Mouse (Mus musculus) forebrain, embryonic 16.5 days (tissue): Measurements from ENCODE around the gene Plscr2. TPM values are rescaled to one million over a fixed set of nuclear protein-coding genes. Genes with fewer than 3 reads are reported as not detected.

Experiments used
- ATAC-seq: fragments of 200-750 bp; cut with Nextera tagmentation; 2 replicates; pipeline ENCODE4 v1.8.0; 2017; ENCODE audit warnings: mild to moderate bottlenecking, moderate library complexity
- H3K27ac ChIP-seq: fragments of 300-500 bp; sonication (generic); 2 replicates; pipeline ENCODE4 v1.5.1; 2014; ENCODE audit warnings: low read length, control low read depth
- H3K27me3 ChIP-seq: fragments of 300-500 bp; sonication (generic); replicated peaks from 2 replicates; pipeline ENCODE4 v1.6.1; 2014; ENCODE audit warnings: low read length; ENCODE audit not compliant: control insufficient read depth, insufficient read depth
- H3K36me3 ChIP-seq: fragments of 300-500 bp; sonication (generic); 2 replicates; pipeline ENCODE4 v1.6.1; 2014; ENCODE audit not compliant: control insufficient read depth, insufficient read depth
- H3K4me1 ChIP-seq: fragments of 300-500 bp; sonication (generic); replicated peaks from 2 replicates; pipeline ENCODE4 v1.6.1; 2014; ENCODE audit warnings: low read length; ENCODE audit not compliant: control insufficient read depth, insufficient read depth
- H3K4me2 ChIP-seq: fragments of 300-500 bp; sonication (generic); 2 replicates; pipeline ENCODE4 v1.6.1; 2014; ENCODE audit warnings: mild to moderate bottlenecking, low read length, control low read depth
- H3K4me3 ChIP-seq: fragments of 300-500 bp; sonication (generic); replicated peaks from 2 replicates; pipeline ENCODE4 v1.5.1; 2014; ENCODE audit warnings: mild to moderate bottlenecking, low read length, control low read depth
- H3K9ac ChIP-seq: fragments of 300-500 bp; sonication (generic); replicated peaks from 2 replicates; pipeline ENCODE4 v1.6.1; 2014; ENCODE audit warnings: low read depth, low read length, control low read depth
- H3K9me3 ChIP-seq: fragments of 300-500 bp; sonication (generic); 2 replicates; pipeline ENCODE4 v1.6.1; 2016; ENCODE audit warnings: low read length; ENCODE audit not compliant: control insufficient read depth
- WGBS: fragments of 180-500 bp; shearing (Covaris S2); extraction: QIAGEN DNeasy Blood & Tissue Kit; methylation state at CpG from one replicate; pipeline ENCODE4 v1.1.7; 2014; 5-methylcytosine and 5-hydroxymethylcytosine counted together
- polyA plus RNA-seq: library from polyadenylated mRNA; unstranded; fragments of >200 nt; fragmentation: Nextera tagmentation; extraction: Ambion mirVana; gene quantifications from 2 replicates; pipeline ENCODE4 v1.2.1, GENCODE M21; 2015

Gene Plscr2
- 0.93 and 0.98 TPM in 2 replicates for polyA plus RNA-seq

DNA sequence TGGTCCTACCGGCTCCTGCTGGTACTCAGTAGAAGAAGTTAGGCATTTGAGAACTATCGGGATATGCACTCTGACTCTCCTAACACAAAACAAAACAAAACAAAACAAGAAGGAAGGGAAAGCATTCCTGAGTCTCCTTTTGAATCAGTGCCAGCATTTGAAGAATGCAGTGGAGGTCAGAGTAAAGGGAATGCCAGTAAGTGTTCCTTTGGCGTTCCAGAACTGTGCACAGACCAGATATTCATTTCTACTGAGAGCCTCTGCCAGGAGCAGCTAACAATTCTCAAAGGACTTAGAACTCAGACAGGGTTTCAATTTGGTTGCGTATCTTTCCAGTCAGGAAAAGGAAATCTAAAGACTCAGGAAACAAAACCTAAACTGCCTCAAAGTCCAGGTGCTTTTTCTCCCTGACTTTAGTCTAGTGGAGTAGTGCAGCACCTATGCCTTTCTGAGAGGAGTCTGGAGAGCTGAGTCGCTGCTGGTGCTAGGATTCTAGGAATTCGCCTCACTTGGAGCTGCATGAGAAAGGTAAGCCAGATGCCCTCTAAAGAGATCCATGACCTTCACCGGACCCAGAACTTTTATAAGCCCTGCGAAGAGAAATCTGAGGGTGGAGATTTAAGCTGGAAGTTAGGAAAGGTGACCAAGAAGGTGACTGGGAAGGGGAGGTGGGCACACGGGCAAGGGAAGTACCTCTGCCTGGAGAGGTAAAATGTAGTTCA, at the start of gene Plscr2:
Plscr2 (plus strand) TSS at position 117 of the 722 bp plus-strand sequence.
- WGBS: 70% methylated on average over 9 of the region's 9 CpGs
- no peaks in the 10 kb centered on the region for H3K4me1 ChIP-seq
- H3K4me3 ChIP-seq: no peak within 1 kb of the TSS
- no peaks in the 10 kb centered on the region for H3K9me3 ChIP-seq
- no peaks in the 10 kb centered on the region for H3K27me3 ChIP-seq
- H3K36me3 ChIP-seq: no peaks in the 10 kb centered on the region
- no peak within 1 kb of the TSS for H3K4me2 ChIP-seq
- H3K9ac ChIP-seq: no peak within 1 kb of the TSS
- no peak for ATAC-seq
- no peak within 1 kb of the TSS for H3K27ac ChIP-seq

DNA sequence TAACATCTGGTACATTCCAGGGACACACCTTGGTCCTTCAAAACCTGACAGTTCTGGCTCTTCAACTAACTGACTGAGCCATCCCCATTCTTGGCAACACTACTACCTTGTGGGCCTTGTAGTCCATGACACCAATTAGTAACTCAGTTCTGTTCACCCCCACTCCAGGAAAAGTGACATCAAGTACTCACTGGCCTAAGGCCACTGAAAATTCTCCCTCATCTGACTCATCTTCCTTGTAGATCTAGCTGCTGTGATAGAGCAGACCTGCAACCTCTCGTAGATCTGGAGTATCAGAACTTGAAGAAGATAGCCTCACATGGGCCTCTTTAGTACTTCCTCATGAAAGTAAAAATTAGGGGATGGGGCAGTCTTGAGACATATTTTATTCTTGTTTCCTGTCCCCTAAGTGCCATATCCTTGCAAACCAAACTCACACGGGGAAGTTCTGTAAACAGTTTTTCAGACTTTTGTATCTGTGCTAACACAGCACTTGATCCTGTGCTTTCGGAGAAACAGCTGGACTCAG, 49.2 kb upstream of the Plscr2 start:
- H3K27ac ChIP-seq: no peak overlapping the region
- H3K9me3 ChIP-seq: no peaks in the 10 kb centered on the region
- no peak overlapping the region for H3K4me3 ChIP-seq
- no peak overlapping the region for H3K4me2 ChIP-seq
- H3K36me3 ChIP-seq: no peaks in the 10 kb centered on the region
- no peaks in the 10 kb centered on the region for H3K4me1 ChIP-seq
- 91% methylated on average over 3 of the region's 3 CpGs for WGBS
- H3K27me3 ChIP-seq: no peaks in the 10 kb centered on the region
- ATAC-seq: no peak
- H3K9ac ChIP-seq: no peak overlapping the region

DNA sequence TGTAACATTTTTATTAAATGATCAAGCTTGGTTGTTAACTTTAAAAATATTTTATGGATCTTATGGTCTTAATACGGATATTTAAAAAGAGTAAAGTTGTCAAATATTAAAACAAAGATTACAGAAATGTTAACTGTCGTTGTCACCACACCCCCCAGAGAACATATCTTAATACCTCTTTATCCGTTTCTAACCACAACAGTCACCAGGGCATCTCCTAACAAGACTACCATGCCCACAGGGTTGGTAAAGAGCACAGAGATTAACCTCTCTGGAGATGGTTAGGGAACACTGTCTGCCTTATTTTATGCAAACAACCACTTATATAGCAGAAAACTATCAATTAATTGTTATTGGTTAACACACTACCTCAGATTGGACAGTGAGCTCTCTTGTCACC, 48.6 kb upstream of the Plscr2 start:
- no peak for ATAC-seq
- H3K4me3 ChIP-seq: no peak overlapping the region
- H3K9me3 ChIP-seq: no peaks in the 10 kb centered on the region
- no peak overlapping the region for H3K27ac ChIP-seq
- H3K4me2 ChIP-seq: no peak overlapping the region
- no peak overlapping the region for H3K9ac ChIP-seq
- H3K4me1 ChIP-seq: no peaks in the 10 kb centered on the region
- 82% methylated on average over 3 of the region's 3 CpGs for WGBS
- no peaks in the 10 kb centered on the region for H3K27me3 ChIP-seq
- H3K36me3 ChIP-seq: no peaks in the 10 kb centered on the region

DNA sequence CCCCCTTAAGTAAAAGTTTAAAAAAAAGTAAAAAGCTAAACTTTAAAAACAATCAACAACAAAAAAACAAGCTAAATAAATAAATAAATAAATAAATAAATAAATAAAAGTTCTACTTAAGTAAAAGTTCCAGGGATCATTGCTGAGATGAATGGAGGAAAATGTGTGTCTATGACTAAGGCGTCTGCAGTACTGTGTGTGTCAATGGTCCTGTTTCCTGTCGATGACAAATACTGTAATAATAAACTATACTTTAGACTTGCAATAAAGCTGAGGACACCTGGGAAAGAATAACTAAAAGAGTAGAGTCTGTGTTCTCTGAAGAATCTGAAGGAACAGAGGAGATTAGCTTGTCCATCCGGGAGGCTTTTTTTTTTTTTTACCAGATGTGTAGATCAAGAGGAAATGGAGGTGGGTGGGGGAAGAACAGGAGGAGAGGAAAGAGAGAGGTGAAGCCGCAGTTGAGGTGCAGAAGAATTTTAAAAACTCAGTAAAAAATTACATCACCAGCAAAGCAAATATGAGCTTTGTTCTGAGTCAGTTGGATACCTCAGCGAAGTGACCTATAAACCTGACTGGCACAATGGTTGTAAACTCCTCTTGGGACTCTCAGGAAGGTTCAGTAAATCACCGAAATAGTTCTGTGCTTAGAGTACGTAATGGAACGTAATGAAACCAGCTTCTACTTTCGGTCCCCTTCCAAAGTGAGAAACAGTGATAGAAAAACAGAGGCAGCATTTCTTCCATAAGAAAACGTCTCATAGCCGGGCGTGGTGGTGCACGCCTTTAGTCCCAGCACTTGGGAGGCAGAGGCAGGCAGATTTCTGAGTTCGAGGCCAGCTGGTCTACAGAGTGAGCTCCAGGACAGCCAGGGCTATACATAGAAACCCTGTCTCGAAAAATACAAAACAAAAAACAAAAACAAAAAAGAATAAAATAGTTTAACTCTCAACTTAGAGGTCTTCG, 46.3 kb upstream of the Plscr2 start:
- WGBS: 91% methylated on average over 16 of the region's 16 CpGs

DNA sequence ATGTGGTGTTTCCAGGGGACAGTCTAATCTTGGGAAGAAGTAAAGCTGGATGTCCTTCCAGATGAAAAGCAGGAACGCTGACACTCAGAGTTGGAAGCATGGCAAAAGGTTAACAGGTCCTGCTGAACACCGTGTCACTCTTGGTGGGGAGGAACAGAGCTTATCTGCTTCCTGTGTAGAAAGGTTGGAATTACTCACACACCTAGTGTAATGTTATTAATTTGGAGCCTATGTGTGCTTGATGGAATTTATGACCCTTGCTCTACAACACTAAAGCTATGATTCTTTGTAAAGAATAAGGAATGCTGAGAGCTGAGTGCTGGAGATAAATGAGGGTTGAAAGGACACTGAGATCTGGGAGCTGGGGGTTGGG, 45.6 kb upstream of the Plscr2 start:
- H3K9ac ChIP-seq: no peak overlapping the region
- WGBS: 87% methylated on average over 2 of the region's 2 CpGs
- ATAC-seq: no peak
- H3K4me3 ChIP-seq: no peak overlapping the region
- no peaks in the 10 kb centered on the region for H3K36me3 ChIP-seq
- H3K9me3 ChIP-seq: no peaks in the 10 kb centered on the region
- H3K4me1 ChIP-seq: no peaks in the 10 kb centered on the region
- no peak overlapping the region for H3K4me2 ChIP-seq
- no peak overlapping the region for H3K27ac ChIP-seq
- H3K27me3 ChIP-seq: no peaks in the 10 kb centered on the region

More for the DNA sequence above, 46.3 kb upstream of the Plscr2 start:
- no peaks in the 10 kb centered on the region for H3K36me3 ChIP-seq
- ATAC-seq: no peak
- H3K9me3 ChIP-seq: no peaks in the 10 kb centered on the region
- no peak overlapping the region for H3K9ac ChIP-seq
- H3K27me3 ChIP-seq: no peaks in the 10 kb centered on the region
- H3K4me1 ChIP-seq: no peaks in the 10 kb centered on the region
- H3K27ac ChIP-seq: no peak overlapping the region
- no peak overlapping the region for H3K4me2 ChIP-seq
- no peak overlapping the region for H3K4me3 ChIP-seq

DNA sequence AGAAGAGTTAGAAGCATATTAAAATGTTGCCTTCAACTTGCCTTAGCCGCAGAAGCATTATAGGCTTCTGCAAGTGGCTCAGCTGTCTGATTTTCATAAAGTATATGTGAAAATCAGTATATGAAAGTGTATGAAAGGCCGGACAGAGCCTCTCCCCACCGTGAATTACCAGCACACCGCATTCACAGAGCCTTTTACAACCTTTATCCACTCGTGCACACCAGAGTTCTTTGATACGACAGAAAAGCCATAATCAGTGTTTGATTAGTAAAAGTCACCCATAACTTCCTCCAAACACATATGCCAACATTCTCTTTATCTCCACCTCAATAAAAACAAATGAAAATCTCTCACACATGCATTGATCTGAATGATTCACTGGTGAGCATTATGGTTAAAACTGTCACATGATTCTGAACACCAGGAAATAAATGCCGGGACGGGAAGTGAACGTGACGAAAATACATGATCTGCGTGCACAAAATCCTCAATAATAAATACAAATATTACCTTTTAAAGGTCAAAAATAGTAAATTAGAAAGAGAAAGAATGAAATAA, 40.4 kb upstream of the Plscr2 start:
- no peaks in the 10 kb centered on the region for H3K36me3 ChIP-seq
- WGBS: 88% methylated on average over 11 of the region's 11 CpGs
- H3K27me3 ChIP-seq: no peaks in the 10 kb centered on the region
- ATAC-seq: no peak
- H3K9me3 ChIP-seq: no peaks in the 10 kb centered on the region
- H3K9ac ChIP-seq: no peak overlapping the region
- no peak overlapping the region for H3K4me2 ChIP-seq
- no peaks in the 10 kb centered on the region for H3K4me1 ChIP-seq
- H3K27ac ChIP-seq: no peak overlapping the region
- no peak overlapping the region for H3K4me3 ChIP-seq

DNA sequence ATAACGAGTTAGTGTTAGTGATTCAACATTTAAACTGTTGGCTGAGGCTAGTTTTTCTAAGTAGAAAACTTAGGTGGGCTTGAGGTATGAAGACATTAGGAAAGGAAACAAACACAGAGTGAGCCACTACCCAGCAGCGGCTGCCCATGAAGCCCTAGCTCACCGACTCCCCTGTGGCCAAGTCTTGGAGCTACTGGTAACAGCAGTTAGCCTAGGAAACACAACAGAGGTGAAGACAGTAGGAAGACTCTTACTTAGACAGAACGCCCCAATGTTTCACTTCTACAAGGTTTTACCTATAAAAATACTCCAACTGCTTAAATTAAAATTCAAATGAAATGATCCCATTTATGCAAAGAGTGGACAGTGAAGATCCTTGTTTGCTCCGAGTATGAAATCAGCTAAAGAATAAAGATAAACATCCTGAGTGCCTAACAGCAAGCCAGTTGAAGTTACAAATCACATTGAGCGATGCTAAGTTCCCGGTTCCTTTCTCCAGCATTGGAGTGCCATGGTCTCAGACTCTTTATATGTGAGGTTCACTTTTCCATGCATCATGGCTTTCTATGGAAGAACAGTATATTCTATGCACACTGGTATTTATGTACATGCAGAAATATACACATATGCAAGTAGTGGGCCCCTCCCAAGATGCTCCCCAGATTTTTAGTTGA, 26.5 kb upstream of the Plscr2 start:
- Histone ChIP-seq H3K4me3 (no peak overlapping the region), H3K27ac (no peak overlapping the region), H3K36me3 (no peaks in the 10 kb centered on the region), H3K27me3 (no peaks in the 10 kb centered on the region), H3K9me3 (no peaks in the 10 kb centered on the region), H3K4me1 (peaks cover 7% of the 10 kb centered on the region), H3K9ac (no peak overlapping the region), H3K4me2 (no peak overlapping the region)
- 81% methylated on average over 7 of the region's 7 CpGs for WGBS
- ATAC-seq: no peak

DNA sequence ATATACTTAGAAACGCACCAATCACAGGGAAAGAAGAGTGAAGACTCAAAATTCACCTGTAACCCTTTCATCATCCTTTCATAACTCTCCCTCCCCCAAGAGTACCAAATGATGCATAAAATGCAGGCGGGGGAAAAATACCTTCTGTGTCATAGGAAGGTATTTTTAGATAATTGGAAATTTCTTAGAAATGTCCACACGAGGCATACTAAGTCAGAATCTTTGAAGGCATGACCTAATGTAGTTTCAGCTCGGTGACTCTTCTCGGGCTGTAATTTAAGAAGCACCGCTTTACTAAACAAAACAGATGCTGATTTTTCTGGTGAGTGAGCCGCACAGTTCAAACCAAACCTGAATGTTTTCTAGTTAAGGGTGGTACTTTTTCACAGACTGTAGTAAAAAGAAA, 26.0 kb upstream of the Plscr2 start, which contains the start of gene Plscr1:
Plscr1 (plus strand) TSS at position 304 of the 406 bp plus-strand sequence.
- WGBS: 35% methylated on average over 7 of the region's 7 CpGs
- Histone ChIP-seq H3K9me3 (no peaks in the 10 kb centered on the region), H3K27ac (peak within 1 kb of the TSS; percentile 33; the same call in 1 of the 2 replicates), H3K27me3 (no peaks in the 10 kb centered on the region), H3K9ac (peak within 1 kb of the TSS; percentile 55), H3K4me2 (peak within 1 kb of the TSS; percentile 83), H3K4me1 (peaks cover 7% of the 10 kb centered on the region), H3K4me3 (peak within 1 kb of the TSS; percentile 53), H3K36me3 (no peaks in the 10 kb centered on the region)
- ATAC-seq: no peak
